Mouse (Mus musculus): Measurements from ENCODE around the gene Smim6. TPM values are rescaled to one million over a fixed set of nuclear protein-coding genes. Genes with fewer than 3 reads are reported as not detected.

Gene Smim6
- polyA plus RNA-seq (2015; fragmentation: Nextera tagmentation; extraction: Ambion mirVana): 3.3 and 5.0 TPM in 2 replicates

DNA sequence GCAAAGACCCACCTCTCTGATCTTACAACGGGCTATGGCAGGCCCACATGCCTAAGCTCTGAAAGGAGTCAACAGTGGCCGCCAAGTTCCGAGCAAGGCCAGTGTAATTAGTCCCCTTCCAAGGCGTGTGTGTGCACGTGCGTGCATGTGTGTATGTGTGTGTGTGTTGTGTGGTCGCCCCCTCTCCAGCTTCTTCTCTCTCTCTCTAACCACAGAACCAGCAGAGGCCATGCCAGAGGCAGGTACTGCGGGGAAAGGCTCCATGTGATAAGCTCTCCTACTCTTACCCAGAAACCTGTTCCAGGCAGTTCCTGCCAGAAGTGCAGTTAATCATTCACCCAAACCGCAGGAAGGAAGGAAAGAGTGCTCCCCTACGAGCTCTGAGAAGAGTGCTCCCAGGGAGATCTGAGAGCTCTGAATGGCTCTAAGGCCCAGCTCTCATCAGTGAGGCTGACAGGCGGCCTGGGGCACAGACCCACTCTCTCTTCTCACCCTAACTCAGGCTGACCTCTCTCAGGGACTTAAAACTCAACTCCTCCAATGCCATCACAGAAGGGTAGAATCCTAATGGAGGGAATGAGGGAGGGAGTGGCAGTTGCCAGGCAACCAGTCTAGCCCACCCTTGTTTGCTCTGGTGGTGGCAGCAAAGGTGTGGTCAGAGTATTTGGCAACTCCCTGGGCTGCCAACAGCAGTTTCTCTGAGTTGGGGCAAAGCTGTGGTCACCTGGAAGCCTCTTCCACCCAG lies at the start of gene Smim6:
Gene Smim6, plus strand, starts transcription at position 386 of the 745 bp plus-strand sequence.
- ATAC-seq (replicated peaks; ENCODE audit: insufficient number of reproducible peaks, insufficient read depth, low FRiP score, low read depth): peak; percentile 48; the same call in 1 of the 2 replicates
- no peak within 1 kb of the TSS for H3K9ac ChIP-seq
- H3K4me3 ChIP-seq: no peak within 1 kb of the TSS
- H3K4me2 ChIP-seq: 0 out of 2 replicates have a peak within 1 kb of the TSS, but pooled peaks have one; percentile 9
- H3K9me3 ChIP-seq (replicated peaks): no peaks in the 10 kb centered on the region
- H3K27ac ChIP-seq: peak within 1 kb of the TSS; percentile 43; the same call in 1 of the 2 replicates
- peaks cover 10% of the 10 kb centered on the region for H3K4me1 ChIP-seq (replicated peaks)
- no peaks in the 10 kb centered on the region for H3K27me3 ChIP-seq
- 76% methylated on average over 11 of the region's 11 CpGs for WGBS
- peaks cover 12% of the 10 kb centered on the region for H3K36me3 ChIP-seq

DNA sequence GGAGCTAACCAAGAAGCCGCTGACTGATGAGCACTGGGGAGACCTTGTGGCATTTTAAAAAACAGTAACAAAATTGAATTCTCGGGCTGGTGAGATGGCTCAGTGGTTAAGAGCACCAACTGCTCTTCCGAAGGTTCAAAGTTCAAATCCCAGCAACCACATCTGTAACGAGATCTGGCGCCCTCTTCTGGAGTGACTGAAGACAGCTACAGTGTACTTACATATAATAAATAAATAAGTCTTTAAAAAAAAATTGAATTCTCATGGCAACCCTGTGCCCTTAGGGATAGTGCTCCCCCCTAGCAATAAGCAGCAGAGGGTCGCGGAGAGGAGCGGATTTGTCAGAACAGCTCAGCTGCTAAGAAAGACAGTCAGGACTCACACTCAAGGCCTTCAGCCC lies 47.9 kb upstream of the Smim6 start:
- Histone ChIP-seq H3K9me3 (replicated peaks) (no peaks in the 10 kb centered on the region), H3K4me2 (no peak overlapping the region), H3K4me1 (replicated peaks) (peaks cover 11% of the 10 kb centered on the region), H3K4me3 (no peak overlapping the region), H3K9ac (no peak overlapping the region), H3K36me3 (no peaks in the 10 kb centered on the region), H3K27me3 (peaks cover 39% of the 10 kb centered on the region), H3K27ac (no peak overlapping the region)
- WGBS: 88% methylated on average over 8 of the region's 8 CpGs
- ATAC-seq (replicated peaks; ENCODE audit: insufficient number of reproducible peaks, insufficient read depth, low FRiP score, low read depth): no peak

DNA sequence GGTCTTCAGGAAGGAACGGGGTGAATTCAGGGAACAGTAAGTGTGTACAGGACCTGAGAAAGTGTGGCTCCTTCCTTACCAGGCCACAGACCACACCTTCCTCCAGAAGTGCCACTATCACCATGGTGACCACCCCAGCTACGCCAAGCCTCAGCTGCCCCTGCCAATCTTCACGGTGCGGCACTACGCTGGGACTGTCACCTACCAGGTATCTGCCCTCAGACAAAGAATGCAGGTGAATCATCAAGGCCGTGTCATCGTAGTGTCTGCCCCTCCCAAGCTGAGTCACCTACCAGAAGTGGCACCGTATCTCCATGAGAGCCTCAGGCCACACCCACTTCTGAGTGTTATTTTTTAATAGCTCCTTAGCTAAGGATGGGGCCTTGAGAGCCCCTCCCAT lies 42.4 kb upstream of the Smim6 start:
- no peaks in the 10 kb centered on the region for H3K36me3 ChIP-seq
- H3K4me2 ChIP-seq: no peak overlapping the region
- no peak overlapping the region for H3K9ac ChIP-seq
- H3K4me3 ChIP-seq: no peak overlapping the region
- peaks cover 11% of the 10 kb centered on the region; the same call in 1 of the 2 replicates for H3K4me1 ChIP-seq (replicated peaks)
- ATAC-seq (replicated peaks; ENCODE audit: insufficient number of reproducible peaks, insufficient read depth, low FRiP score, low read depth): no peak
- H3K27ac ChIP-seq: no peak overlapping the region
- H3K27me3 ChIP-seq: no peaks in the 10 kb centered on the region
- 55% methylated on average over 8 of the region's 8 CpGs for WGBS
- H3K9me3 ChIP-seq (replicated peaks): no peaks in the 10 kb centered on the region

DNA sequence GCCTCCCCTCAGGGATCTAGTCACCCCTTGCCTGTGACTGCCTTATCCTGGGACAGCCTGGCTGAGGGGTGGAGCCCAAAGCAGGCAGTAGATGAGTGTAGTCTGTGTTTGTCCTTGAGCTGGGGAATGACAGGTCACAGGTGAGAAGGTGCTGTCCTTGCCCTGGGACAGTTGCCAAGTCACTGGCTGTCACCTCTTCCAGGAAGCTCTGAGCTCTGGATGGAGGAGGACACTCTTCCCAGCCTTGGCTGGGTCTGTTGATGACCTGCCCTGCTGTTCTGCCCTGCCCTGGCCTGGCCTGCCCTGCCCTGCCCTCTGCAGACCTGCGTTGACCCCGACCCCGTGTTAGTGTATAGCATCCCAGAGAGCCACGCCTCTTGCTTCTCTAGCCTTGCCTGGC lies 39.4 kb upstream of the Smim6 start:
- ATAC-seq (replicated peaks; ENCODE audit: insufficient number of reproducible peaks, insufficient read depth, low FRiP score, low read depth): no peak
- no peak overlapping the region for H3K4me3 ChIP-seq
- WGBS: 61% methylated on average over 4 of the region's 4 CpGs
- no peak overlapping the region for H3K4me2 ChIP-seq
- no peaks in the 10 kb centered on the region for H3K9me3 ChIP-seq (replicated peaks)
- peaks cover 17% of the 10 kb centered on the region for H3K4me1 ChIP-seq (replicated peaks)
- no peak overlapping the region for H3K9ac ChIP-seq
- H3K36me3 ChIP-seq: no peaks in the 10 kb centered on the region
- H3K27ac ChIP-seq: no peak overlapping the region
- H3K27me3 ChIP-seq: no peaks in the 10 kb centered on the region

DNA sequence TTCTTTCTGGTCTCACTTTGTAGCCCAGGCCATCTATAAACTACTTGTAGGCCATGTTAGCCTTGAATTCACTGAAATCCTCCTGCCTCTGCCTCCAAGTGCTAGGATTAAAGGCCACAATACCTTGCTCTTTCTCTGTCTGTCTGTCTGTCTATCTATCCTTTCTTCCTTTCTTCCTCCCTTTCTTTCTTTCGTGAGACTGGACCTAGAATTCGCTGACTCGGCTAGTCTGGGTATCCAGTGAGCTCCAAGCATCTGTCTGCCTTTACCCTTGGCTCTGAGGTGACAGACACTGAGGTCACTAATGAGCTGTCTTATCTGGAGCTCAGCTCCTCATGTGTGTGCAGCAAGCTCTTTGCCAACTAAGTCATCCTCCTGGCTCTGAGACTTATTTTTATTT lies 35.9 kb upstream of the Smim6 start:
- Histone ChIP-seq H3K4me3 (no peak overlapping the region), H3K36me3 (no peaks in the 10 kb centered on the region), H3K9ac (no peak overlapping the region), H3K27ac (no peak overlapping the region), H3K4me1 (replicated peaks) (peaks cover 17% of the 10 kb centered on the region), H3K9me3 (replicated peaks) (no peaks in the 10 kb centered on the region), H3K4me2 (no peak overlapping the region), H3K27me3 (no peaks in the 10 kb centered on the region)
- no peak for ATAC-seq (replicated peaks; ENCODE audit: insufficient number of reproducible peaks, insufficient read depth, low FRiP score, low read depth)
- 91% methylated on average over 3 of the region's 3 CpGs for WGBS

DNA sequence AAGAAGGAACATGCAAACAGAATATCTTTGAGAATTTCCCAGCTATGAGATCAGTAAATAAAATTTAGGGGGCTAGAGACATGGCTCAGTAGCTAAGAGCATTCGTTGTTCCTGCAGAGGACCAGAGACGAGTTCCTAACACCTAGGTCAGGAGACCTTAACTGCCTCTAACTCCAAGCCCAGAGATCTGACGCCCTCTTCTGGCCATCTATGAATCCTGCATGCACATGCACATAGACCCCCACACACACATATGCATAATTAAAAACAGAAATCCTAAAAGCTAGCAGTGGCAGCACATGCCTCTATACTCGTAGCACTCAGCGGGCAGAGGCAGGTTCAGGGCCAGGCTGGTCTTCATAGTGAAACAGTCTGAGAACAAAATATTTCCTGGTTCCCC lies 35.4 kb upstream of the Smim6 start:
- H3K9ac ChIP-seq: no peak overlapping the region
- no peak overlapping the region for H3K27ac ChIP-seq
- H3K36me3 ChIP-seq: no peaks in the 10 kb centered on the region
- WGBS: 84% methylated on average over 5 of the region's 5 CpGs
- peaks cover 3% of the 10 kb centered on the region; the same call in 1 of the 2 replicates for H3K27me3 ChIP-seq
- no peak overlapping the region for H3K4me3 ChIP-seq
- ATAC-seq (replicated peaks; ENCODE audit: insufficient number of reproducible peaks, insufficient read depth, low FRiP score, low read depth): no peak
- peaks cover 17% of the 10 kb centered on the region for H3K4me1 ChIP-seq (replicated peaks)
- no peaks in the 10 kb centered on the region for H3K9me3 ChIP-seq (replicated peaks)
- no peak overlapping the region for H3K4me2 ChIP-seq

DNA sequence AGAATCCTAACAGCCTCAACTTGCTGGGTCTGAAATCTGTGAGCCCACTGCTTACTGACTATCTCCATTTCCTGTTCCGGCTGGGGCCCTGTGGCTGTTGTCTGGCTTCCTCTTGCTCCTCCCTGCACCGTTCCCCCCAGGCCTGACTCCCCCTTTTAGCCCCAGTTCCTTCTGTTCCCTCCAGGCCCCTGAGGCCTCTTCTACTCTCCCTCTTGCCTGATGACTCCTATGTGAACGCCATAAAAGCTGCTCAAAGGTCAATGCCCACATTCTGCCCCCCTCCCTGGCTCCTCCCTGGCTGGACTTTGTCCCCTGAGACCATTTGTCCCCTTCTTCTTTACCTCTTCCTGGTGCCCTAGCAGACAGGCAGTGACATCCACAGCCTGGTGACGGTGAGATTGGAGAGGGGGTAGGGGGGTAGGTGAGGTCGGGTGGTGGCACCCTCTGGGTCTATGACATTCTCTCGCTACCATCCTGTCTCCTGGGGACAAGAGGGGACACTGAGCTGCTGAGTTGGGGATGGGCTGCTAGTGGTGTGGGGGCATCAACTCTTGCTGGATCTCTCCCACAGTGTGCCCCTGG lies 34.6 kb upstream of the Smim6 start:
- Histone ChIP-seq H3K4me1 (replicated peaks) (peaks cover 10% of the 10 kb centered on the region), H3K4me3 (no peak overlapping the region), H3K36me3 (no peaks in the 10 kb centered on the region), H3K9me3 (replicated peaks) (no peaks in the 10 kb centered on the region), H3K27ac (no peak overlapping the region), H3K27me3 (peaks cover 7% of the 10 kb centered on the region; the same call in 1 of the 2 replicates), H3K4me2 (no peak overlapping the region), H3K9ac (no peak overlapping the region)
- WGBS: 50% methylated on average over 6 of the region's 6 CpGs
- ATAC-seq (replicated peaks; ENCODE audit: insufficient number of reproducible peaks, insufficient read depth, low FRiP score, low read depth): no peak

DNA sequence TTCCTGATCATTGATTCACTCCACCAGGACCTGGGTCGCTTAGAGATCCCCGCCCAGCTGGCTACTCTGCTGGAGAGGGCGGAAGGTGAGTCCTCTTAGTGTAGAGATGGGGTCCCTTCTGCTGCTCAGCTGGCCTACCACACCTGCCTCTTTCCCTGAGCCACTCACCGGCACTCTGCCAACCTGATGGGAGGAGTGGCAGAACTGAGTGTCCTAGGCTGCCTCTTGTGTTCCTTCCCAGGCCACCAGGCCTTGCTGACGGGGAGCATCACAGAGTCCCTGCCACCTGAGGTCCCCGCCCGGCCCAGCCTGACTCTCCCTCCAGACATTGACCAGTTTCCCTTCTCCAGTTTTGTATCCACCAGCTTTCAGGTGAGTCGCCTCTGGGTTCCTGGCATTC lies 33.7 kb upstream of the Smim6 start:
- ATAC-seq (replicated peaks; ENCODE audit: insufficient number of reproducible peaks, insufficient read depth, low FRiP score, low read depth): no peak
- Histone ChIP-seq H3K27ac (no peak overlapping the region), H3K9ac (no peak overlapping the region), H3K27me3 (peaks cover 13% of the 10 kb centered on the region), H3K4me2 (no peak overlapping the region), H3K4me1 (replicated peaks) (peaks cover 6% of the 10 kb centered on the region), H3K36me3 (no peaks in the 10 kb centered on the region), H3K4me3 (no peak overlapping the region), H3K9me3 (replicated peaks) (no peaks in the 10 kb centered on the region)
- WGBS: 82% methylated on average over 8 of the region's 8 CpGs

DNA sequence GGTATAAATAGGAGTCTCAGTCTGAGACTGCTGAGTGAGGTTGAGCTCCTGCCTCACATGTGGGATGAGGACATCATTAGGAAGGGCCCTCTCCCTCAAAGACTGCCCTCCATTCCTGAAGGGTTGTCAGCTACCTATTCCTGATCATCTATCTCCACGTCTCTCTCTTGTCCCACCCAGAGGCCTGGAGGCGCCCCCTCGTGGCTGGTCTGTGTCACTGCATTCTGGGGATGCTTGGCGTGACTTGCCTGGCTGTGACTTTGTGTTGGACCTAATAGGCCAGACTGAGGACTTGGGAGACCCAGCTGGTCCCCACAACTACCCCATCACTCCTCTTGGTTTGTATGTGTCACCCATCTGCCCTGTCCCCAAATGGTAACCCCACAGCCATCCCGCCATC lies 30.8 kb upstream of the Smim6 start:
- peaks cover 26% of the 10 kb centered on the region for H3K27me3 ChIP-seq
- no peak overlapping the region for H3K4me2 ChIP-seq
- H3K9me3 ChIP-seq (replicated peaks): no peaks in the 10 kb centered on the region
- 28% methylated on average over 5 of the region's 5 CpGs for WGBS
- H3K4me1 ChIP-seq (replicated peaks): peaks cover 6% of the 10 kb centered on the region
- H3K27ac ChIP-seq: no peak overlapping the region
- no peaks in the 10 kb centered on the region for H3K36me3 ChIP-seq
- ATAC-seq (replicated peaks; ENCODE audit: insufficient number of reproducible peaks, insufficient read depth, low FRiP score, low read depth): no peak
- H3K9ac ChIP-seq: no peak overlapping the region
- H3K4me3 ChIP-seq: no peak overlapping the region

DNA sequence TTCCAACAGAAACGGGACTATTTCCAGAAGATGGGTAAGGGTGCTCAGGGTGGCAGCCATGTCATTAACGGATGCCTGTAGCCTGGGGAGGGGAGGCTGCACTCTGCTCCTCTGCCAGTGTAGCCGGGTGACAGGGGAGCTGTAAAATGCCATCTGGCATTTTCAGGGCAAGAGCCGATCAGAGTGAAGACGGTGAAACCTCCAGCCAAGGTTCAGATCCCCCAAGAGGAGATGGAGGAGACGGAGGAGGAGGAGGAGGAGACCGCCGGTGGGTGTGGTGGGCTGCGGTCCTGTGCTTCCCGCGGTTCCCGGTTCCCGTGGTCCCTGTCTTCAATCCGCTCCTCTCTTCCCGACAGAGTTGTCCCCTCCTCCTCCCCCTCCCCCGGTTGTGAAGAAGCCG lies 28.6 kb upstream of the Smim6 start:
- Histone ChIP-seq H3K4me2 (no peak overlapping the region), H3K4me1 (replicated peaks) (peaks cover 7% of the 10 kb centered on the region; the same call in 1 of the 2 replicates), H3K4me3 (no peak overlapping the region), H3K9ac (no peak overlapping the region), H3K36me3 (no peaks in the 10 kb centered on the region), H3K9me3 (replicated peaks) (no peaks in the 10 kb centered on the region), H3K27me3 (peaks cover 26% of the 10 kb centered on the region), H3K27ac (no peak overlapping the region)
- 26% methylated on average over 17 of the region's 17 CpGs for WGBS
- ATAC-seq (replicated peaks; ENCODE audit: insufficient number of reproducible peaks, insufficient read depth, low FRiP score, low read depth): no peak

DNA sequence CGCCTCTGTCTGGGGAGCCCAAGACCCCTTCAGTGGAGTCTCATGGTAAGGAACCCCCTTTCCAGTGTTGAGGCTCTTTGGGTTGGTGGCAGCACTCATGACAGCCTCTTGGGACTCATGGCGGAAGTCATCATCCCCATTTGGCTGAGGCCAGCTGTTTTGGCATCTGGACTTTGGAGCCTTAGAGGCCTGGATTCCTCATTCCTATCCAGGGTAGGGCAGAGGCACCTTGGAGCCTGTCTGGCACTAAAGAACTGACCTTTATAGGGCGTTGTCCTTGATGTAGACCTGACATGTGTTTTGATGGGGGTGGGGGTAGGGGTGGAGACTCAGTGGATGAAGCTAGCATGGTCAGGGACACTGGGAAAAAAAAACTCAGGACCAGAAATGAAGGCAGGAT lies 27.5 kb upstream of the Smim6 start:
- no peaks in the 10 kb centered on the region for H3K36me3 ChIP-seq
- peaks cover 26% of the 10 kb centered on the region for H3K27me3 ChIP-seq
- WGBS: 97% methylated on average over 3 of the region's 3 CpGs
- no peak for ATAC-seq (replicated peaks; ENCODE audit: insufficient number of reproducible peaks, insufficient read depth, low FRiP score, low read depth)
- H3K9ac ChIP-seq: no peak overlapping the region
- H3K4me1 ChIP-seq (replicated peaks): peaks cover 7% of the 10 kb centered on the region; the same call in 1 of the 2 replicates
- H3K4me3 ChIP-seq: no peak overlapping the region
- H3K4me2 ChIP-seq: no peak overlapping the region
- H3K27ac ChIP-seq: no peak overlapping the region
- H3K9me3 ChIP-seq (replicated peaks): no peaks in the 10 kb centered on the region

DNA sequence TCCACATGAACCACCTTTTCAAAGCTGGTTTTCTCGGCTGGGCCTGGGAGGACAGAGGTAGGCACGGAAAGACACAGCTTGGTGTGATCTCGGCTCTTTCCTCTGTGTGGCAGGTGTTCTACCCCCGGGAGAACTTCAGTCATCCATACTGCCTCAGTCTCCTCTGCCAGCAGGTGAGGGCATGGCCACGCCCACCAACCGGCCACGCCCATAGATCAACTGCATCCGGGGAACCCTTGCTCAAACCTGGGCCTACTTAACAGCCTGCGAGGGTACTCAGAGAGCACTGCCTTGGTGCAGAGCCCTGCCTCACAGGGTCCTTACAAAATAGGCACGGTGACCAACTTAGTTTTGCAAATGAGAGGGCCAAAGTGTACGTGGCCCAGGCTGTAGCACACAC lies 26.5 kb upstream of the Smim6 start:
- ATAC-seq (replicated peaks; ENCODE audit: insufficient number of reproducible peaks, insufficient read depth, low FRiP score, low read depth): no peak
- Histone ChIP-seq H3K4me2 (no peak overlapping the region), H3K9me3 (replicated peaks) (no peaks in the 10 kb centered on the region), H3K4me3 (no peak overlapping the region), H3K27ac (no peak overlapping the region), H3K36me3 (no peaks in the 10 kb centered on the region), H3K4me1 (replicated peaks) (peaks cover 7% of the 10 kb centered on the region; the same call in 1 of the 2 replicates), H3K27me3 (peaks cover 26% of the 10 kb centered on the region), H3K9ac (no peak overlapping the region)
- WGBS: 69% methylated on average over 11 of the region's 11 CpGs

Data from heart, embryonic 15.5 days (tissue).